ENCODE assay signal across 16 mouse cellular contexts in genomic region chr17:17441876-17442498, GRCm38 (mm10). TPM values are rescaled to one million over a fixed set of nuclear protein-coding genes. Genes with fewer than 3 reads are reported as not detected.
A peak's percentile ranks its signal among the peaks of the same experiment; 100 is the strongest.
DNase-seq lines count a peak whose midpoint lies in the region; ATAC-seq and TF ChIP-seq lines count a peak whose summit lies in the region.
"Had no signal": no experiment of that assay in that cellular context is flagged by ENCODE, and none has a peak within 500 bp of the region (broad histone marks: within the 10 kb centered on the region; RNA-seq: fewer than 3 reads in every experiment).

No protein-coding gene starts in this region.

- no peak overlapping the region for H3K9ac ChIP-seq in kidney, embryonic 15.5 days
- H3K9ac ChIP-seq in embryonic facial prominence, embryonic 14.5 days (ENCODE audit: low read depth, low read length) = no peak overlapping the region
- no peak overlapping the region for H3K9ac ChIP-seq in limb, embryonic 12.5 days (replicated peaks)
- H3K9ac ChIP-seq: neural tube, embryonic 13.5 days had no signal

- H3K9me3 ChIP-seq in kidney, embryonic 15.5 days (replicated peaks) = no peaks in the 10 kb centered on the region
- no peaks in the 10 kb centered on the region for H3K9me3 ChIP-seq in embryonic facial prominence, embryonic 14.5 days (ENCODE audit: control insufficient read depth, low read length)
- no peaks in the 10 kb centered on the region for H3K9me3 ChIP-seq in limb, embryonic 12.5 days
- H3K9me3 ChIP-seq: G1E; heart, embryonic 10.5 days; neural tube, embryonic 13.5 days had no signal

- peak; percentile 97 for ATAC-seq in kidney, embryonic 15.5 days (replicated peaks; ENCODE audit: low FRiP score)
- no peak for ATAC-seq in embryonic facial prominence, embryonic 14.5 days (ENCODE audit: low read depth)
- 0 out of 2 replicates have a peak, but pooled peaks have one; percentile 24 for ATAC-seq in limb, embryonic 12.5 days (ENCODE audit: insufficient number of reproducible peaks, insufficient read depth, low FRiP score, low TSS enrichment, low read depth)
- ATAC-seq: activated CD4-positive, CD25-positive, alpha-beta regulatory T cell, adult 4 months had no signal

- H3K36me3 ChIP-seq in kidney, embryonic 15.5 days = no peaks in the 10 kb centered on the region
- H3K36me3 ChIP-seq in embryonic facial prominence, embryonic 14.5 days (ENCODE audit: control insufficient read depth, insufficient read depth, low read length) = no peaks in the 10 kb centered on the region
- no peaks in the 10 kb centered on the region for H3K36me3 ChIP-seq in limb, embryonic 12.5 days
- H3K36me3 ChIP-seq in thymus, adult 2 months (ENCODE audit: control insufficient read depth, insufficient read depth, low read length) = no peaks in the 10 kb centered on the region
- H3K36me3 ChIP-seq: G1E; heart, embryonic 10.5 days; neural tube, embryonic 13.5 days had no signal

- no peak overlapping the region for H3K4me2 ChIP-seq in kidney, embryonic 15.5 days
- H3K4me2 ChIP-seq in embryonic facial prominence, embryonic 14.5 days (ENCODE audit: low read depth, low read length) = no peak overlapping the region
- H3K4me2 ChIP-seq in limb, embryonic 12.5 days = no peak overlapping the region
- H3K4me2 ChIP-seq: neural tube, embryonic 13.5 days had no signal

- WGBS in kidney, embryonic 15.5 days = 26% methylated on average over 4 of the region's 4 CpGs
- 22% methylated on average over 4 of the region's 4 CpGs for WGBS in embryonic facial prominence, embryonic 14.5 days
- 10% methylated on average over 4 of the region's 4 CpGs for WGBS in limb, embryonic 12.5 days
- WGBS in thymus, adult 2 months = 22% methylated on average over 4 of the region's 4 CpGs

- TF ChIP-seq POLR2A in thymus, adult 2 months (IDR thresholded peaks at IDR 0.05; ENCODE audit: control insufficient read depth, extremely low read depth, insufficient read depth, low read length, poor library complexity) = no peak

- peak overlapping the region; percentile 74 for H3K27ac ChIP-seq in kidney, embryonic 15.5 days
- peak overlapping the region; percentile 6; the same call in 1 of the 2 replicates for H3K27ac ChIP-seq in embryonic facial prominence, embryonic 14.5 days (replicated peaks; ENCODE audit: low read depth, low read length)
- H3K27ac ChIP-seq in limb, embryonic 12.5 days = peak overlapping the region; percentile 85
- H3K27ac ChIP-seq in thymus, adult 2 months (ENCODE audit: control insufficient read depth, insufficient read depth, low read length) = no peak overlapping the region
- H3K27ac ChIP-seq: heart, embryonic 10.5 days; neural tube, embryonic 13.5 days had no signal

- TF ChIP-seq CTCF in thymus, adult 2 months (IDR thresholded peaks at IDR 0.05; ENCODE audit: borderline replicate concordance, control insufficient read depth, extremely low read depth, insufficient read depth, low read length, poor library complexity) = no peak

- H3K4me1 ChIP-seq in kidney, embryonic 15.5 days = peaks cover 16% of the 10 kb centered on the region
- H3K4me1 ChIP-seq in embryonic facial prominence, embryonic 14.5 days (ENCODE audit: control insufficient read depth, insufficient read depth, low read length) = no peaks in the 10 kb centered on the region; the same call in 1 of the 2 replicates
- peaks cover 34% of the 10 kb centered on the region for H3K4me1 ChIP-seq in limb, embryonic 12.5 days (replicated peaks)
- peaks cover 5% of the 10 kb centered on the region for H3K4me1 ChIP-seq in thymus, adult 2 months (replicated peaks; ENCODE audit: control insufficient read depth, insufficient read depth, low read length)
- H3K4me1 ChIP-seq: neural tube, embryonic 13.5 days had no signal

- H3K27me3 ChIP-seq in kidney, embryonic 15.5 days = no peaks in the 10 kb centered on the region
- H3K27me3 ChIP-seq in embryonic facial prominence, embryonic 14.5 days (replicated peaks; ENCODE audit: control insufficient read depth, insufficient read depth, low read length) = no peaks in the 10 kb centered on the region
- H3K27me3 ChIP-seq in limb, embryonic 12.5 days = no peaks in the 10 kb centered on the region
- H3K27me3 ChIP-seq in thymus, adult 2 months (ENCODE audit: control insufficient read depth, insufficient read depth, low read length) = no peaks in the 10 kb centered on the region
- H3K27me3 ChIP-seq: neural tube, embryonic 13.5 days had no signal

- no peak for DNase-seq in kidney, adult 11 months
- peak; percentile 47 for DNase-seq in embryonic facial prominence, embryonic 14.5 days (ENCODE audit: low spot score)
- peak; percentile 30 for DNase-seq in thymus, adult 2 months
- DNase-seq in MN1 (ENCODE audit: low spot score) = no peak
- DNase-seq in adrenal gland, postnatal 14 days = no peak
- no peak for DNase-seq in heart, adult 18-20 months
- DNase-seq: cerebellum, postnatal 36 days; heart, postnatal 4 days; right cerebral cortex, adult 18-20 months had no signal

- H3K4me3 ChIP-seq in kidney, embryonic 15.5 days (replicated peaks) = no peak overlapping the region
- H3K4me3 ChIP-seq in embryonic facial prominence, embryonic 14.5 days (ENCODE audit: low read depth, low read length) = no peak overlapping the region
- H3K4me3 ChIP-seq in limb, embryonic 12.5 days (replicated peaks) = no peak overlapping the region
- no peak overlapping the region for H3K4me3 ChIP-seq in thymus, adult 2 months (ENCODE audit: control insufficient read depth, insufficient read depth, low read length)
- H3K4me3 ChIP-seq: heart, embryonic 10.5 days; neural tube, embryonic 13.5 days had no signal

RNA-seq across cellular contexts. Expression of gene Lix1, which starts 39.5 kb away (rescaled TPM):
- polyA plus RNA-seq in kidney, embryonic 15.5 days (2015; fragmentation: Nextera tagmentation; extraction: Ambion mirVana) = 5.8 and 8.5 TPM in 2 replicates
- polyA plus RNA-seq in embryonic facial prominence, embryonic 14.5 days (2014; fragmentation: Nextera tagmentation; extraction: Ambion mirVana) = 9.3 and 11.8 TPM in 2 replicates
- 35.1 and 38.9 TPM in 2 replicates for polyA plus RNA-seq in limb, embryonic 12.5 days (2016; fragmentation: Nextera tagmentation; extraction: Ambion mirVana)
- polyA plus RNA-seq in thymus, adult 2 months (2012; rRNA removed) = 0.10 and 0.12 TPM in 2 replicates
- total RNA-seq in adrenal gland, postnatal 14 days (2021) = 6.9 and 9.6 TPM in 2 replicates
- total RNA-seq in heart, adult 18-20 months (2021) = 1 to 10 TPM; 6.8 to 6.9 TPM
- total RNA-seq: megakaryocyte progenitor cell, adult 5-6 weeks had no signal
- polyA plus RNA-seq: activated CD4-positive, CD25-positive, alpha-beta regulatory T cell, adult 4 months; G1E had no signal

Comparison
In these comparisons a context has a peak if more than half of its experiments do, and no peak if none do; other contexts are left out.
1. DNase-seq: peak in embryonic facial prominence, embryonic 14.5 days (single experiment) and thymus, adult 2 months (single experiment); none in kidney, adult 11 months (single experiment), MN1 (single experiment), adrenal gland, postnatal 14 days (single experiment) and heart, adult 18-20 months (0 of 2).